In the genomic region with DNA sequence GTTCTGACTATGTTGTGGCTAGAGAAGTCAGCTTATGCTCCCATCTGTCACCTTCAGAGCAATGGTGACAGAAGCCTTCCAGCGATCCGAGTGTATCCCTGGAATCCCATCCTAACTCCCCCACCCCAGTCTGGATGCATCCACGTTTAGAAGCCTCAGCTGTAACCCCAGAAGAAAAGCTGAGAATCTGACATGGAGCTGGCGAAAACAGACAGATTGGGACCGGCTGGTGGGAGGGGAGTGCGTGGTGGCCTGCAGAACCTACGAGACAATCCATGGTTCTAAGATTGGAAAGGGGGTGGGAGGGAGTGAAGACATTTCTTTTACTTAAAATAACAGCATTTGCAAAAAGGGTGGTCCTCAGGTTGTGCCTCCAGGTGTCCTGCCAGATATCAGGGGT, we compare ENCODE assay signal across 15 mouse cellular contexts. TPM values are rescaled to one million over a fixed set of nuclear protein-coding genes. Genes with fewer than 3 reads are reported as not detected.
DNase-seq lines count a peak whose midpoint lies in the region; ATAC-seq and TF ChIP-seq lines count a peak whose summit lies in the region.
"Had no signal": no experiment of that assay in that cellular context is flagged by ENCODE, and none has a peak within 500 bp of the region (broad histone marks: within the 10 kb centered on the region; RNA-seq: fewer than 3 reads in every experiment).

No protein-coding gene starts in this region.

- no peak overlapping the region for H3K4me3 ChIP-seq in intestine, embryonic 15.5 days (replicated peaks)
- H3K4me3 ChIP-seq in intestine, postnatal 0 days (ENCODE audit: low read depth, low read length): no peak overlapping the region
- H3K4me3 ChIP-seq in brown adipose tissue, adult 24 weeks (ENCODE audit: insufficient read depth, low read depth, low read length): no peak overlapping the region
- no peak overlapping the region for H3K4me3 ChIP-seq in midbrain, embryonic 11.5 days (ENCODE audit: low read depth, low read length)
- H3K4me3 ChIP-seq: erythroblast, embryonic 14.5 days; liver, embryonic 13.5 days had no signal

- ATAC-seq in intestine, embryonic 15.5 days: no peak
- ATAC-seq in intestine, postnatal 0 days: no peak
- no peak for ATAC-seq in midbrain, embryonic 11.5 days (ENCODE audit: low FRiP score)
- ATAC-seq: hindbrain, embryonic 16.5 days had no signal

- TF ChIP-seq CTCF in intestine, postnatal 0 days (IDR thresholded peaks at IDR 0.05; ENCODE audit: low read depth): no peak

- no peaks in the 10 kb centered on the region for H3K27me3 ChIP-seq in intestine, embryonic 15.5 days (replicated peaks)
- no peaks in the 10 kb centered on the region for H3K27me3 ChIP-seq in intestine, postnatal 0 days (replicated peaks; ENCODE audit: control insufficient read depth, insufficient read depth, low read length)
- H3K27me3 ChIP-seq in midbrain, embryonic 11.5 days (ENCODE audit: control insufficient read depth, insufficient read depth, low read length): no peaks in the 10 kb centered on the region
- H3K27me3 ChIP-seq: liver, embryonic 13.5 days had no signal

- H3K9ac ChIP-seq in intestine, embryonic 15.5 days: no peak overlapping the region
- H3K9ac ChIP-seq in intestine, postnatal 0 days (ENCODE audit: low read depth, low read length): no peak overlapping the region
- no peak overlapping the region for H3K9ac ChIP-seq in midbrain, embryonic 11.5 days (ENCODE audit: low read length)
- H3K9ac ChIP-seq: liver, embryonic 13.5 days had no signal

- no peaks in the 10 kb centered on the region for H3K9me3 ChIP-seq in intestine, embryonic 15.5 days
- H3K9me3 ChIP-seq in intestine, postnatal 0 days (ENCODE audit: control insufficient read depth): no peaks in the 10 kb centered on the region
- H3K9me3 ChIP-seq in midbrain, embryonic 11.5 days (ENCODE audit: control insufficient read depth, low read length): no peaks in the 10 kb centered on the region
- H3K9me3 ChIP-seq: liver, embryonic 13.5 days had no signal

- WGBS in intestine, embryonic 15.5 days: 74% methylated on average over 7 of the region's 7 CpGs
- 73% methylated on average over 7 of the region's 7 CpGs for WGBS in intestine, postnatal 0 days
- WGBS in midbrain, embryonic 11.5 days: 89% methylated on average over 7 of the region's 7 CpGs

- H3K4me2 ChIP-seq in intestine, embryonic 15.5 days (replicated peaks): no peak overlapping the region
- H3K4me2 ChIP-seq in intestine, postnatal 0 days (replicated peaks; ENCODE audit: low read depth): no peak overlapping the region
- H3K4me2 ChIP-seq in midbrain, embryonic 11.5 days: no peak overlapping the region
- H3K4me2 ChIP-seq: liver, embryonic 13.5 days had no signal

- 0 out of 2 replicates have a peak overlapping the region, but pooled peaks have one; percentile 6 for H3K27ac ChIP-seq in intestine, embryonic 15.5 days
- H3K27ac ChIP-seq in intestine, postnatal 0 days (ENCODE audit: low read depth, low read length): no peak overlapping the region
- H3K27ac ChIP-seq in brown adipose tissue, adult 24 weeks (replicated peaks; ENCODE audit: low read depth, low read length): peak overlapping the region; percentile 70
- no peak overlapping the region for H3K27ac ChIP-seq in midbrain, embryonic 11.5 days (ENCODE audit: low read depth, low read length)
- H3K27ac ChIP-seq: liver, embryonic 13.5 days had no signal

- no peaks in the 10 kb centered on the region for H3K4me1 ChIP-seq in intestine, embryonic 15.5 days (replicated peaks)
- H3K4me1 ChIP-seq in intestine, postnatal 0 days (replicated peaks; ENCODE audit: control insufficient read depth, insufficient read depth, low read length): no peaks in the 10 kb centered on the region
- peaks cover 18% of the 10 kb centered on the region for H3K4me1 ChIP-seq in brown adipose tissue, adult 24 weeks (ENCODE audit: control insufficient read depth, insufficient read depth, insufficient read length, low read length)
- H3K4me1 ChIP-seq in midbrain, embryonic 11.5 days (ENCODE audit: control insufficient read depth, insufficient read depth, low read length): no peaks in the 10 kb centered on the region
- H3K4me1 ChIP-seq: liver, embryonic 13.5 days had no signal

- 0 out of 2 replicates have a peak, but pooled peaks cover 3% of the 10 kb centered on the region for H3K36me3 ChIP-seq in intestine, embryonic 15.5 days
- no peaks in the 10 kb centered on the region; the same call in 1 of the 2 replicates for H3K36me3 ChIP-seq in intestine, postnatal 0 days (ENCODE audit: control insufficient read depth, insufficient read depth)
- H3K36me3 ChIP-seq in midbrain, embryonic 11.5 days (ENCODE audit: control insufficient read depth, insufficient read depth, low read length): no peaks in the 10 kb centered on the region
- H3K36me3 ChIP-seq: liver, embryonic 13.5 days had no signal

- peak; percentile 69 for DNase-seq in layer of hippocampus, adult 9-11 months
- DNase-seq in right cerebral cortex, postnatal 14 days: peak; percentile 46
- no peak for DNase-seq in heart, adult 8-10 months (ENCODE audit: low spot score)
- no peak for DNase-seq in midbrain, embryonic 11.5 days (ENCODE audit: low spot score, missing footprints)
- DNase-seq in gastrocnemius, adult 8-10 months (ENCODE audit: low spot score in 2 of 2): no peak
- DNase-seq: cerebellum, adult 8-10 months; heart, adult 18-20 months; heart, postnatal 14 days; liver, embryonic 13.5 days; thymus, postnatal 14 days had no signal

RNA-seq across cellular contexts. Expression of gene Rnf144a, which starts 37.4 kb away (rescaled TPM):
- 17.5 and 20.1 TPM in 2 replicates for polyA plus RNA-seq in intestine, embryonic 15.5 days (2015; fragmentation: Nextera tagmentation; extraction: Ambion mirVana)
- 4.4 and 5.5 TPM in 2 replicates for polyA plus RNA-seq in intestine, postnatal 0 days (2015; fragmentation: Nextera tagmentation; extraction: Ambion mirVana)
- 16.9 and 22.9 TPM in 2 replicates for polyA plus RNA-seq in brown adipose tissue, adult 24 weeks (2012; ENCODE audit: insufficient read depth, insufficient read length, missing spikeins)
- total RNA-seq in heart, adult 8-10 months (2022): 10 to 100 TPM in 2 of 4 experiments, 1 to 10 TPM in 2; 4.8 to 11.7 (median 8.9) TPM
- polyA plus RNA-seq in midbrain, embryonic 11.5 days (2014; fragmentation: Nextera tagmentation; extraction: Ambion mirVana): 24.7 and 25.5 TPM in 2 replicates
- 1 to 10 TPM; 2.3 to 3.1 (median 3.0) TPM for total RNA-seq in gastrocnemius, adult 8-10 months (2022)
- polyA plus RNA-seq: erythroblast, embryonic 14.5 days had no signal

Comparison
In these comparisons a context has a peak if more than half of its experiments do, and no peak if none do; other contexts are left out.
1. H3K27ac ChIP-seq: peak in intestine, embryonic 15.5 days (single experiment) and brown adipose tissue, adult 24 weeks (single experiment); none in intestine, postnatal 0 days (single experiment) and midbrain, embryonic 11.5 days (single experiment).
2. DNase-seq: peak in layer of hippocampus, adult 9-11 months (single experiment) and right cerebral cortex, postnatal 14 days (single experiment); none in heart, adult 8-10 months (single experiment), midbrain, embryonic 11.5 days (single experiment) and gastrocnemius, adult 8-10 months (0 of 2).